Mouse (Mus musculus): ENCODE data around the gene Arl8b. TPM values are rescaled to one million over a fixed set of nuclear protein-coding genes. Genes with fewer than 3 reads are reported as not detected.

Arl8b gene
- total RNA-seq (2015), result 224 and 271 TPM in 2 replicates
- 71.1 and 83.9 TPM in 2 replicates for total RNA-seq (2017)

DNA sequence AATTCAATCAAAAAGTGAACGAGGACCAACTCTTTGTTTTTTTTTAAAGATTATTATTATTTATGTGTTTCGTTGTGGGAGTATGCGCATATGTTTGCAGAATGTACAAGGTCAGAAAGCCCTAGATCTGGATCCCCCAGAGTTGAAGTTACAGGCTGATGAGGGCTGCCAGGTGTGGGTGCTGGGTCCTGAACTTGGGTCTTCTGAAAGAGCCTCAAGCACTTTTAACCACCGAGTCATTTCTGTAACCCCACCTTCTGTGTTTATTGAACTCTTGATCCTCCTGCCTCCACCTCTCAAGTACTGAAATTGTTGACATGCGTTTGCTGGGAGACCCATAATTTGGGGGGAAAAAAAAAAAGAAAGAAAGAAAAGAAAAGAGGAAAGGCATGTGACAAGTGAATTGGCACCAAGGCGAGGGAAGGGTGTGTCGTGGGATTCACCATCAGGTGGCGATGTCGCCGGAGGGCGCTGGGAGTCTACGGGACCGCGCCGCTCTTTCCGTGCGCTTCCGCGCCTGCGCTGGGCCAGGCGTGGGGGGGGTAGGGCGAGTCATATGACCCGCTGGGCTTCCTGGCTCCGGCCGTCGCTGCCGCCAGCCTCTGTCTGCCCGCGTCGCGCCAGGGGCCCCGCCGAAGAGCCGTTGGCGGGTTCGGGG lies at the start of gene Arl8b:
Gene Arl8b, plus strand, starts transcription at position 574 of the 658 bp plus-strand sequence.
- peak; percentile 82 for ATAC-seq (replicated peaks; ENCODE audit: poor library complexity)

DNA sequence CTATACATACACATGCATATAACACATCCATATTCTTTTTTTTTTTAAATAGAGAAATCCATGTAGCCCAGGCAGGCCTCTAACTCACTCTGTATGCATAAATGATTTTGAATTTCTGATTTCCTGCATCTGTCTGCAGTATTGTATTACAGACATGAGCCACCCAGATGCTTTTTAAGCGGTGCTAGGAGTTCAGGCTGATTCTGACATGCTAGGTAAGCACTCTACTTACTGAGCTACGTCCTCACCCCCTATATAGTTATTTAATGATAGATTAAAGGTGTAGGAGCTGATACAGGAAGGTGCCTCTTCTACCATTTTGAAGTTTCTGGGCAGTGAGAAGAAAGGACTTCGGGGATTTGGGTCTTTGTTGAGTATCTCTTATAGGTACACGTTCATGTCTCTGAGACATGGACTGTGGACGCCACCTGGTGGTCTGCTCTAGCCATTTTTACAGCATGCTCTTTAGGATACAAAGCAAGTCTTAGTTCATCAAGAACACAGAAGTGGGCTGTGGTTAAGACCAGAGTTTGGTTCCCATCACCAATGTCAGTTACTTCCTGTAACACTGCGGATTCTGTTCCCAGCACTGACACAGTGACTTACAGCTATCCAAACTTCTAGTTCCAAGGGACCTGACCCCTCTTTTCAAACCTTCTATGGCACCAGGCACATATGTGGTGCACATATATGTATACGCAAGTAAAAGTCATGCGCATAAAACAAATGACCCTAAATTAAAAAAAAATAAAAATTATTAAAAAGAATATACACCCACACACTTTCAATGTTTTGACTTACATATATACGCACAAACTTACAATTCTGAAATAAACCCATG lies 46.8 kb upstream of the Arl8b start:
- ATAC-seq (replicated peaks; ENCODE audit: poor library complexity), result peak; percentile 95

DNA sequence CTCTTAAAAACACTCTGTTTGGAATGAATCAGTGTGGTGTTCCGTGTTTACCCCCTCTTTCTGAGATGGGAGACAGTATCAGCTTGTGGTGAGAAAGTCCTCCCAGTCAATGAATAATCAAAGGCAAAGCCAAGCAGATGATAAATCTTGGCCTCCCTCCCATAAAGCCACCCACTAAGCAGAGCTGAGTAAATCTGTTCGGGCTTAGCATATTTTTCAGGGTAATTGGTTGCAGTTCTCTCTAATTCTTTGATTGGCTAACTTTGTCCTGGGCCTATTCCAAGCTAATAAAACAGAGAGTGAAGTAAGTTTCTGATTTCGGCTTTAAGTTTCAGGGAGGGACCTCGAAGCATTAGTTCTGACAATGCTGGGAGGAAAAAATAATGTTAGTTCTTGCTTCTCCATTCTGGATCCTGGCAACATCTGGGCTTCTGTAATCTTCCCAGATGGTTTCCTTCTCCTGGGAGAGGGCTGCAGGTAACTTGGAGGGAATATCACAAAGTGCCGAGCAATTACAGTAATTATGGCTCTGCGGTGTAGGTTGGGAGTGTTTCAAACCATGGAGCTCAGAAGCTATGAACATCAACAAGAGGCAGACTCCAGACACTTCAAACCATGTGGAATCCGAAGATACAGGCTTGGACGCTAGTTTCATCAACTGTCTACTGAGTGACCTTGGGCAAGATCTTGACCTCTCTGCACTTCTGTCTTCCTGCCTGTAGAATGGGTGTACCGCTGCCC lies 44.3 kb upstream of the Arl8b start:
- no peak for ATAC-seq (replicated peaks; ENCODE audit: poor library complexity)

DNA sequence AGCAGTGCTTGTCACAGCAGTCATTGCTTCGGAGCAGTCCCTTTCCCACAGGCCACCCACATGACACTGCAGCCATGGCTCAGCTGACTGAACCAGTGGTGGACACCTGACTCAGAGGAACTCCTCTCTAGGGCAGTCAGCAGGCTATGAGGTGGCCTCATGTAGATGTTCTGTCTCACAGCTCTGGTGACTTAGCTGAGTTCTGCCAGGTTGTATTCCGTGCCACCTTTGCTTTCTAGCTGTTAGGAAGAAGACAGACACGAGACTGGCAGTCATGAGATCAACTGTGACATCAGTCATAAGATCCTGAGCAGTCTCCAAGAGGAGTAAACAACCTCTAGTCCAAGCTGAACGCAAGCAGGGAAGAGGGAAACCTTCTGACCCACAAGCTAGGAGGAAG lies 42.3 kb upstream of the Arl8b start:
- ATAC-seq (replicated peaks; ENCODE audit: poor library complexity), result no peak

DNA sequence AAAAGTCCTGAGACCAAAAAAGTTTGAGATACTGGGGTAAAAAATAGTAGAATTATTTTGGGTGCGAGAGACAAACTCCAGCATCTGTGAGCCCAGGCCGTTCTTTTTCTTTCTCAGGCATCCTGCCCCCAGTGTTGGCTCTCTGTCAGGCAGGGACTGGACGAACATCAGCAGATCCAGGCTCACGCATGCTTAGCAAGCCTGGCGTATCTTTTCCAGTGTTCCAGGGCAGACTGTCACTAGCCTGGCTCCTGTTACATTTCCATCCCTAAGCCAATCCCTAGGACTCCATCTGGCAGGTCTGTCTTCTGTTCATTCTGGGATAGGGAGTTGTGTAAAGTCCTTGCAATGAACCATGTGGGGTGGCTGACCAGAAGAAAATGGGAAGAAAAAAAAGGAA lies 39.2 kb upstream of the Arl8b start:
- ATAC-seq (replicated peaks; ENCODE audit: poor library complexity), result 0 out of 2 replicates have a peak, but pooled peaks have one; percentile 42

DNA sequence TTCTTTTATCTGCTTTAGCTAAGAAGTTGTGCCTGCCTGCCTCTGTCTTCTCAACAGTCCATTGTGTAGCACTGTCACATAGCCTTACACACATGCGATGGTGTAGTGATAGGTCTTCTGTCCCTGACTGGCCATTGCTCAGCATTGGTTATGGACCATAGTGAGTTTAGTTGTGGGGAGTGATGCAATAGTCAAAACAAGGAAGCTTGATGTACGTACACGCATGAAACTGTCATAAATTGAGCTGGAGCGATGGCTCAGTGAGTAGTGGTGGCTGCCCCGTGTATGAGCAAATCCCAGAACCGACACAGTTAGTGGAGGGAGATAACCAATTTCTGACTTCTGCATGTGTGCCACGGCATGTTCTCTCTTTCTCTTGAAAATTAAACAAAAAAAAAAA lies 31.6 kb upstream of the Arl8b start:
- ATAC-seq (replicated peaks; ENCODE audit: poor library complexity), result peak; percentile 72

- ATAC-seq (replicated peaks; ENCODE audit: poor library complexity), result no peak
Observed at GRCm38 (mm10) chr6:108752395-108752794, 30.5 kb upstream of the Arl8b start.

GRCm38 (mm10) chr6:108753536-108753935 lies 29.4 kb upstream of the Arl8b start:
- peak; percentile 65 for ATAC-seq (replicated peaks; ENCODE audit: poor library complexity)

GRCm38 (mm10) chr6:108754376-108754775 lies 28.5 kb upstream of the Arl8b start:
- ATAC-seq (replicated peaks; ENCODE audit: poor library complexity), result no peak

DNA sequence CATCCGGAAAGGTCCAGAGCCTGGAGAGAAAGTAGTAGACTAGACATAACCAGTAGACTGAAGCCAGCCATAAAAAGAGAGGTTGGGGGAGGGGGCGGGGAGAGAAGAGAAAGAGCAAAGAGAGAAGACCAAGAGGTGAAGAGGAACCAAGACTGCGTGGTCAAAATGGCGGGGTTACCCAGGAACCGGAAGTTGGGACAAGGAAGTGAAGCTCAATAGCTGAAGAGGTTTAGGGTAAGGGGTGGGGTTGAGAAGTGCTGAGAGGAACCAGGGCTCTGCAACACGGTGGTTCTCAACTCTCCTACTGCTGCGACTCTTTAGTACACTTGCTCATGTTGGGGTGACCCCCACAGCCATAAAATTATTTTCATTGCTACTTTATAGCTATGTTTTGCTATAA lies 27.0 kb upstream of the Arl8b start:
- ATAC-seq (replicated peaks; ENCODE audit: poor library complexity), result peak; percentile 87

DNA sequence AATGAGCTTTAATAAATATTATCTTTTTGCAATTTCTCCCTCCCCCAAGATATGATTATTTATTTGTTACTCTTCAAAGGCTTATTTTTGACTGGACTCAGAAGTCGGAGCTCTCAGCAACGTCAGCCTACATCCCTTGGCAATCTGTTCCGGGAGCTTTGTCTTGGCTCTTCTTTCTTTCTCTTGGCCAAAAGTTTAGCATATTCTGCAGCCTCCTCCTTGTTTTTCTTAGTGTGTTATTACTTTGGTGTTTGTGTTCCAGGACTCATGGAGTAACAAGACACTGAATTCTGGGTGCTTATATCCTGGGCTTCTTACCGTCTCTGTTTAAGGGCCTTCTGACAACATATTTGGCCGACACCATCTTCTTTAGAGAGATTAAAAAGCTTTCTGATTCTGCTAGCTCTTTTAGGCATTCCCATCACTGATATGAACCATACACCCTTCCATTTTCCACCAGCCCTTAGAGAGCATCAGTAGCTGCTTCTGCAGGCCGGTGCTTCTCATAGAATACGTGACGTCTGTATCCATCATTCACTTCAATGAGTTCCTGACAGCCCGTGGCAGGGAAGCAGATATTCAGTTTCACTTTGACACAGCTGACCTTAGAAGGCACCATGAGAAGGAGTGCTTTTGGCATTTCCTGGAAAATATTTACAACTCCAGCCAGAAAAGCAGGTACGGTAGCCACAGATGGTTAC lies 23.8 kb upstream of the Arl8b start:
- ATAC-seq (replicated peaks; ENCODE audit: poor library complexity), result no peak

- ATAC-seq (replicated peaks; ENCODE audit: poor library complexity), result no peak
Observed at GRCm38 (mm10) chr6:108759698-108760039, 23.2 kb upstream of the Arl8b start.

- ATAC-seq (replicated peaks; ENCODE audit: poor library complexity), result no peak
Observed at GRCm38 (mm10) chr6:108770880-108771279, 12.0 kb upstream of the Arl8b start.

GRCm38 (mm10) chr6:108772913-108773312 lies 10.0 kb upstream of the Arl8b start:
- peak; percentile 99 for ATAC-seq (replicated peaks; ENCODE audit: poor library complexity)

DNA sequence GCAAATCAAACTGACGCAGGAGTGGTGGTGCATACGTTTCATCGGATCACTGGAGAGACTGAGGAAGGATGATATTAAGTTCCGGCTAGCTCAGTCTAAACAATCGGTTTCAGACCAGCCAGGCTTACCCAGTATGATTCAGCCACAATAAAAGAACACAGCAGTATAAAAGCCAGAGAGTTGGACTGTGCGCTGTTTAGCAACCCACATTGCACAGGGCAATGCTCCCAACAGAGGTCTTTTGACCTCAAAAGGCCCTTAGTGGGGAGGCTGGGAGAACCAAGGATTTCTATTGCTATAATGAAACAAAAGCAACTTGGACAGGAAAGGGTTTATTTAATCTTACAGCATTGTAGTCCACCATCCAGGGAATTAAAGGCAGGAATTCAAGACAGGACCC lies 9.4 kb upstream of the Arl8b start:
- no peak for ATAC-seq (replicated peaks; ENCODE audit: poor library complexity)

GRCm38 (mm10) chr6:108776274-108776673 lies 6.6 kb upstream of the Arl8b start:
- ATAC-seq (replicated peaks; ENCODE audit: poor library complexity), result no peak

- no peak for ATAC-seq (replicated peaks; ENCODE audit: poor library complexity)
Observed at GRCm38 (mm10) chr6:108777560-108778287, 5.2 kb upstream of the Arl8b start.

- no peak for ATAC-seq (replicated peaks; ENCODE audit: poor library complexity)
Observed at GRCm38 (mm10) chr6:108778399-108778798, 4.5 kb upstream of the Arl8b start.

DNA sequence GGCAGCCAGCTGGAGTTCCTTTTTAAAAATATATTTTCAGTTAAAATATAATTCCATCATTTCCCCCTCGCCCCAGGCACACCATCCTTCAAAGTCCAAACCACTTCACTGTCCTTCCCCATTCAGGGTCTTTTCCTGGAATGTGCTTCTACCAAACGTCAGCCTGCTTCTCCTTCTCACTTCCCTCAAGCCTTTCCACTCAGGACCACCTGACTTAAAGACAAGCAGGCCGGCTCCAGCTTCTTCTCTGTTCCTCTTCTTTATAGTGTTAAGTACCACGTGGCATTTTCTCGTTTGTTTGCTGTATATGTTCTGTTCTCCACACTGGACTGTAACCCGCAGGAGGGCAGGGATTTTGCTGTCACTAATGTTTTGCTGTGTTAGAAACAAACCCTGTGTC lies 1.0 kb upstream of the Arl8b start:
- ATAC-seq (replicated peaks; ENCODE audit: poor library complexity), result peak; percentile 33

- ATAC-seq (replicated peaks; ENCODE audit: poor library complexity), result peak; percentile 17
Observed at GRCm38 (mm10) chr6:108783184-108783881, 434 bp downstream of the Arl8b start.

All from megakaryocyte progenitor cell, adult 5-6 weeks (primary cell).